Mouse (Mus musculus) cerebellum, adult 2 months (tissue): ENCODE results near the gene Cry1.

Experiments used
- CTCF ChIP-seq: fragments of 200-500 bp; IDR thresholded peaks from 2 replicates; pipeline ENCODE4 v1.5.1; 2011; ENCODE audit warnings: low read depth, mild to moderate bottlenecking, control low read depth, low read length, moderate library complexity, borderline replicate concordance; ENCODE audit not compliant: insufficient read depth
- POLR2A ChIP-seq: fragments of 200-500 bp; IDR thresholded peaks from 2 replicates; pipeline ENCODE4 v1.6.1; 2011; ENCODE audit warnings: low read length, control low read depth, borderline replicate concordance; ENCODE audit not compliant: insufficient read depth

DNA sequence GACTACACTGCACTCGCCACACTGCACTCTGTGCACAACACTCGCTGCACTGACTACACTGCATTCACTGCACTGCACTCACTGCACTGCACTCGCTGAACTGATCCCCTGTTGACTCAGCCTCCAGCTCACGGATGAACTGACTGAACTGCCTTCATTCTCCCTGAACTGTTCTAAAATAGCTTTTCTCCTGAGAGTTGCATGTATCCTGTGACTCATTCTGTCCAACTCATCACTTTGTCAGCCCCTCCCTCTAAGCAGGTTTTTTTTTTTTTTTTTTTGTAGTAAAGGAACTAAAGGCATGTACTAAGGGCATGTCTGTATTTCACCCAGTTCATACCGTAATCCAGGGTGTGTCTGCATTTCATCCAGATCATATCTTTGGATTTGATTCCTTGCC lies 26.8 kb upstream of the Cry1 start:
- TF ChIP-seq POLR2A (no peak), CTCF (no peak)
